Mouse (Mus musculus) left cerebral cortex, adult 6 months (tissue): Measurements from ENCODE around the gene Wnt2. TPM values are rescaled to one million over a fixed set of nuclear protein-coding genes. Genes with fewer than 3 reads are reported as not detected.

Source experiments
- long read RNA-seq, 2 experiments: library from polyadenylated mRNA; unstranded; transcript quantifications; one replicate each; pipeline ENCODE4 v2.0.0; 2019 to 2020
- polyA plus RNA-seq: library from polyadenylated mRNA; unstranded; fragments of <200 nt; fragmentation: Nextera tagmentation; gene quantifications from 2 replicates; pipeline ENCODE4 v1.2.3, GENCODE M21; 2021

The Wnt2 gene
- polyA plus RNA-seq, result 5.1 and 6.0 TPM in 2 replicates
- long read RNA-seq, experiment 1, transcript Wnt2-201 (5 exons, 2,255 nt), result major isoform, 52 of 74 reads
- long read RNA-seq, experiment 1, partial matches to known transcripts, result 2 of 74 reads
- long read RNA-seq, experiment 1, other reads (novel, unspliced or antisense), result 20 of 74 reads
- long read RNA-seq, experiment 2, transcript Wnt2-201 (5 exons, 2,255 nt), result major isoform, 14 of 16 reads
- long read RNA-seq, experiment 2, partial matches to known transcripts, result 0 of 16 reads
- long read RNA-seq, experiment 2, other reads (novel, unspliced or antisense), result 2 of 16 reads

DNA sequence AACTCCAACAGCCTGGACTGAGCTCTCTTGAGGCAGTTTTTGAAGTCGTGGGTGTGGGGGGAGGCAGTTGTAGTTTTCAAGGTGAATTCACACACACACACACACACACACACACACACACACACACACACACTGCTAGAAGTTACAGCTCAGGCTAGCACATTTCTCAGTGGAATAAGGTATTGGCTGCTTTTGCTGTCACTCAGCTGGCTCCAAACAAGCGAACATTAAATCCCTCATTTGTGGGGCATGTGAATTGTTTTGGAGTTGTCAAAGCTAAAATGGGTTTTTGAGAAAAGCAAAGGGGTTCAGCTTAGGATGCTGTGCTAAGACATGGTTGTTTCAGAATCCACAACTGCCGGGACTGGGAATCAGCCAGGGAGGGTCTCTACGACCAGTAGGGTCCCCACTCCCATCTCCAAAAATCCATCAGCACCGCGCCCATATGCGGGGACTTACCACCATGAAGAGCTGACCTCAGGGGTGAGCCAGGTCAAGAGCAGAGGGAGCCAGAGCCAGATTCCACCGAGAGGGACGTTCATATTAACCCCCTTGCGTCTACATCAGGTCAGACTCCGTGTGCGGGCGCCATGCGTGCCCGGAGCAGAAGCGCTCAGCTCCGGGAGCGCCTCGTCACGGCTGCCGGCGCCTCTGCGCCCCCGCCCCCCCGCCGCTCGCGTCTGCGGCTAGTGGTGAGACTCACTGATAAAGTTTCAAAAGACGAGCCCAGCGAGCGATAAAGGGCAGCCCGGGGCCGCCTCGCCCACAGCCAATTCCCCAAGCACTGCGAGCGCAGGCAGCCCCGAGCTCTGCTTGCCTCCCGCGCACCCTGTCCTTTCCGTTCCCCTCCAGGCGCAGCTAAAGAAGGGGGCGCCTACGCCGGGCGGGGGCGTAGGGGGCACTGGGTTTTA, at the start of gene Wnt2:
Gene Wnt2, minus strand, starts transcription at position 840 of the 911 bp plus-strand sequence.

Other genes starting within 250 kb of the Wnt2 start
- not detected in 2 replicates for gene Asz1, start 78.5 kb upstream of the Wnt2 start, polyA plus RNA-seq
- gene Cftr, start 140.1 kb upstream of the Wnt2 start, polyA plus RNA-seq, result 0.03 and 0.12 TPM in 2 replicates